Comparison of ENCODE assay signal across 10 mouse cellular contexts in the genomic region with DNA sequence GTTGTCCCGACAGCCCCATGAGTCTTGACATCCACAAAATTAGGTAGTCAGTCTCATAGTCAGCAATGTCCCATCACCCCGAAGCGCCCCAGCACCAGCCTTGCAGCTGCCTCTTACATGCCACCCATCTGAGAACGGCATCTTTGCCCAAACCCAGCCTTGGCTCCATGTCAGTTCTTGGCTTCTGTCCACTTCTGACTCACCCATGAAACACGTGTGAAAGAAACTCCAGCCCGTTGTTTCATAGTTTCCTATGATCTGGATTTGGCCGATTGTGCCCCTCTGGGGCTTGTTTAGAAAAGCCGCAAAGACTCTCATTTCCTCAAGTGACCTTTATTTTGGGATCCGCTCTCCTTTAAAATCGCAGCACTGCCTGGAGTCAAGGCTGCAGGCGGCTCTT. TPM values are rescaled to one million over a fixed set of nuclear protein-coding genes. Genes with fewer than 3 reads are reported as not detected.
DNase-seq lines count a peak whose midpoint lies in the region; ATAC-seq and TF ChIP-seq lines count a peak whose summit lies in the region.
"Had no signal": no experiment of that assay in that cellular context is flagged by ENCODE, and none has a peak within 500 bp of the region (broad histone marks: within the 10 kb centered on the region; RNA-seq: fewer than 3 reads in every experiment).

No protein-coding gene starts in this region.

- TF ChIP-seq POLR2A in thymus, adult 2 months (IDR thresholded peaks at IDR 0.05; ENCODE audit: control insufficient read depth, extremely low read depth, insufficient read depth, low read length, poor library complexity) = no peak

- peak; percentile 68 for DNase-seq in forebrain, embryonic 14.5 days (ENCODE audit: low spot score)
- no peak for DNase-seq in forebrain, embryonic 10.5 days (ENCODE audit: extremely low spot score, low spot score)
- peak; percentile 69 for DNase-seq in testis, postnatal 10 days (ENCODE audit: low spot score)
- no peak for DNase-seq in testis, postnatal 14 days (ENCODE audit: low spot score)
- peak; percentile 58 to 64 for DNase-seq in gastrocnemius, postnatal 36 days
- DNase-seq in spleen, postnatal 10 days (ENCODE audit: low spot score in 2 of 2) = no peak
- no peak for DNase-seq in thymus, adult 2 months

- no peak overlapping the region for H3K27ac ChIP-seq in forebrain, embryonic 14.5 days (ENCODE audit: low read depth, low read length)
- H3K27ac ChIP-seq in forebrain, embryonic 10.5 days = no peak overlapping the region
- 0 out of 2 replicates have a peak overlapping the region, but pooled peaks have one; percentile 19 for H3K27ac ChIP-seq in lung, embryonic 15.5 days
- H3K27ac ChIP-seq in thymus, adult 2 months (ENCODE audit: control insufficient read depth, insufficient read depth, low read length) = no peak overlapping the region
- H3K27ac ChIP-seq: embryonic facial prominence, embryonic 12.5 days had no signal

- H3K27me3 ChIP-seq in forebrain, embryonic 14.5 days (replicated peaks; ENCODE audit: control insufficient read depth, insufficient read depth, low read length) = no peaks in the 10 kb centered on the region
- H3K27me3 ChIP-seq in forebrain, embryonic 10.5 days (ENCODE audit: poor library complexity, severe bottlenecking) = no peaks in the 10 kb centered on the region
- no peaks in the 10 kb centered on the region for H3K27me3 ChIP-seq in lung, embryonic 15.5 days
- no peaks in the 10 kb centered on the region for H3K27me3 ChIP-seq in thymus, adult 2 months (ENCODE audit: control insufficient read depth, insufficient read depth, low read length)
- H3K27me3 ChIP-seq: embryonic facial prominence, embryonic 12.5 days had no signal

- no peak for TF ChIP-seq CTCF in thymus, adult 2 months (IDR thresholded peaks at IDR 0.05; ENCODE audit: borderline replicate concordance, control insufficient read depth, extremely low read depth, insufficient read depth, low read length, poor library complexity)

- H3K36me3 ChIP-seq in forebrain, embryonic 14.5 days (ENCODE audit: control insufficient read depth, insufficient read depth, low read length) = peaks cover 24% of the 10 kb centered on the region
- H3K36me3 ChIP-seq in forebrain, embryonic 10.5 days (replicated peaks) = peaks cover 29% of the 10 kb centered on the region
- H3K36me3 ChIP-seq in lung, embryonic 15.5 days = no peaks in the 10 kb centered on the region
- H3K36me3 ChIP-seq in thymus, adult 2 months (ENCODE audit: control insufficient read depth, insufficient read depth, low read length) = peaks cover 5% of the 10 kb centered on the region; the same call in 1 of the 2 replicates

- no peak overlapping the region for H3K4me2 ChIP-seq in forebrain, embryonic 14.5 days (ENCODE audit: low read length)
- no peak overlapping the region for H3K4me2 ChIP-seq in lung, embryonic 15.5 days
- H3K4me2 ChIP-seq: embryonic facial prominence, embryonic 12.5 days had no signal

- no peaks in the 10 kb centered on the region for H3K9me3 ChIP-seq in forebrain, embryonic 14.5 days (replicated peaks; ENCODE audit: control insufficient read depth, low read length)
- no peaks in the 10 kb centered on the region for H3K9me3 ChIP-seq in forebrain, embryonic 10.5 days
- no peaks in the 10 kb centered on the region for H3K9me3 ChIP-seq in lung, embryonic 15.5 days
- H3K9me3 ChIP-seq: embryonic facial prominence, embryonic 12.5 days had no signal

- H3K9ac ChIP-seq in forebrain, embryonic 14.5 days (ENCODE audit: low read length) = no peak overlapping the region
- H3K9ac ChIP-seq in lung, embryonic 15.5 days = no peak overlapping the region
- H3K9ac ChIP-seq: embryonic facial prominence, embryonic 12.5 days had no signal

- no peak for ATAC-seq in forebrain, embryonic 14.5 days
- ATAC-seq in lung, embryonic 15.5 days (ENCODE audit: borderline replicate concordance, extremely low read depth, low FRiP score, low TSS enrichment) = no peak

- WGBS in forebrain, embryonic 14.5 days = 63% methylated on average over 11 of the region's 11 CpGs
- WGBS in forebrain, embryonic 10.5 days = 91% methylated on average over 11 of the region's 11 CpGs
- WGBS in lung, embryonic 15.5 days = 56% methylated on average over 11 of the region's 11 CpGs
- 94% methylated on average over 11 of the region's 11 CpGs for WGBS in thymus, adult 2 months

- H3K4me1 ChIP-seq in forebrain, embryonic 14.5 days (ENCODE audit: control insufficient read depth, insufficient read depth, low read length) = peaks cover 33% of the 10 kb centered on the region
- H3K4me1 ChIP-seq in forebrain, embryonic 10.5 days = peaks cover 45% of the 10 kb centered on the region
- peaks cover 33% of the 10 kb centered on the region for H3K4me1 ChIP-seq in lung, embryonic 15.5 days
- no peaks in the 10 kb centered on the region for H3K4me1 ChIP-seq in thymus, adult 2 months (replicated peaks; ENCODE audit: control insufficient read depth, insufficient read depth, low read length)

- intact Hi-C loops in gastrocnemius, postnatal 36 days (cut with DNase I) = loop anchor here (5.0 kb wide), 1 partner anchor 35 kb away; no protein-coding TSS in a partner anchor

- H3K4me3 ChIP-seq in forebrain, embryonic 14.5 days (ENCODE audit: low read depth, low read length) = no peak overlapping the region
- no peak overlapping the region for H3K4me3 ChIP-seq in forebrain, embryonic 10.5 days
- no peak overlapping the region for H3K4me3 ChIP-seq in lung, embryonic 15.5 days
- H3K4me3 ChIP-seq in thymus, adult 2 months (ENCODE audit: control insufficient read depth, insufficient read depth, low read length) = no peak overlapping the region
- H3K4me3 ChIP-seq: embryonic facial prominence, embryonic 12.5 days had no signal

RNA-seq across cellular contexts. Expression of a gene that starts 22.1 kb away (rescaled TPM):
- 80.1 and 83.8 TPM in 2 replicates for polyA plus RNA-seq in forebrain, embryonic 14.5 days (2014; fragmentation: Nextera tagmentation; extraction: Ambion mirVana)
- polyA plus RNA-seq in forebrain, embryonic 10.5 days (2016; fragmentation: Nextera tagmentation; extraction: Ambion mirVana) = 54.5 and 61.6 TPM in 2 replicates
- 1 to 10 TPM; 4.3 to 7.8 TPM for total RNA-seq in gastrocnemius, postnatal 36 days (2021)
- 37.7 and 38.3 TPM in 2 replicates for polyA plus RNA-seq in lung, embryonic 15.5 days (2015; fragmentation: Nextera tagmentation; extraction: Ambion mirVana)
- polyA plus RNA-seq in thymus, adult 2 months (2012; rRNA removed) = 31.0 and 37.7 TPM in 2 replicates

RNA-seq across cellular contexts. Expression of a gene that starts 52.3 kb away (rescaled TPM):
- polyA plus RNA-seq in forebrain, embryonic 14.5 days (2014; fragmentation: Nextera tagmentation; extraction: Ambion mirVana) = 82.1 and 101 TPM in 2 replicates
- polyA plus RNA-seq in forebrain, embryonic 10.5 days (2016; fragmentation: Nextera tagmentation; extraction: Ambion mirVana) = 118 TPM in 2 replicates
- total RNA-seq in gastrocnemius, postnatal 36 days (2021) = 10 to 100 TPM; 26.3 to 31.8 TPM
- polyA plus RNA-seq in lung, embryonic 15.5 days (2015; fragmentation: Nextera tagmentation; extraction: Ambion mirVana) = 64.5 and 67.8 TPM in 2 replicates
- polyA plus RNA-seq in thymus, adult 2 months (2012; rRNA removed) = 120 and 132 TPM in 2 replicates

RNA-seq across cellular contexts. Expression of a gene that starts 56.1 kb away (rescaled TPM):
- polyA plus RNA-seq in forebrain, embryonic 14.5 days (2014; fragmentation: Nextera tagmentation; extraction: Ambion mirVana) = 0.52 TPM in 1 of 2 replicates, not detected in the other
- 0.25 TPM in 1 of 2 replicates, not detected in the other for polyA plus RNA-seq in forebrain, embryonic 10.5 days (2016; fragmentation: Nextera tagmentation; extraction: Ambion mirVana)
- total RNA-seq in gastrocnemius, postnatal 36 days (2021) = not detected
- polyA plus RNA-seq in lung, embryonic 15.5 days (2015; fragmentation: Nextera tagmentation; extraction: Ambion mirVana) = 0.24 and 0.57 TPM in 2 replicates
- 0.33 and 0.57 TPM in 2 replicates for polyA plus RNA-seq in thymus, adult 2 months (2012; rRNA removed)
- total RNA-seq: left cerebral cortex, postnatal 25 days had no signal

RNA-seq across cellular contexts. Expression of a gene that starts 56.2 kb away (rescaled TPM):
- polyA plus RNA-seq in forebrain, embryonic 14.5 days (2014; fragmentation: Nextera tagmentation; extraction: Ambion mirVana) = 590 and 591 TPM in 2 replicates
- polyA plus RNA-seq in forebrain, embryonic 10.5 days (2016; fragmentation: Nextera tagmentation; extraction: Ambion mirVana) = 573 and 579 TPM in 2 replicates
- total RNA-seq in gastrocnemius, postnatal 36 days (2021) = 1,000 to 10,000 TPM; 1,079 to 1,088 TPM
- 452 and 462 TPM in 2 replicates for polyA plus RNA-seq in lung, embryonic 15.5 days (2015; fragmentation: Nextera tagmentation; extraction: Ambion mirVana)
- 619 and 638 TPM in 2 replicates for polyA plus RNA-seq in thymus, adult 2 months (2012; rRNA removed)

Comparison
In these comparisons a context has a peak if more than half of its experiments do, and no peak if none do; other contexts are left out.
1. DNase-seq: peak in forebrain, embryonic 14.5 days (single experiment), testis, postnatal 10 days (single experiment) and gastrocnemius, postnatal 36 days (2 of 2); none in forebrain, embryonic 10.5 days (single experiment), testis, postnatal 14 days (single experiment), spleen, postnatal 10 days (0 of 2) and thymus, adult 2 months (single experiment).